9 mouse cellular contexts compared by ENCODE assay signal in the genomic region with DNA sequence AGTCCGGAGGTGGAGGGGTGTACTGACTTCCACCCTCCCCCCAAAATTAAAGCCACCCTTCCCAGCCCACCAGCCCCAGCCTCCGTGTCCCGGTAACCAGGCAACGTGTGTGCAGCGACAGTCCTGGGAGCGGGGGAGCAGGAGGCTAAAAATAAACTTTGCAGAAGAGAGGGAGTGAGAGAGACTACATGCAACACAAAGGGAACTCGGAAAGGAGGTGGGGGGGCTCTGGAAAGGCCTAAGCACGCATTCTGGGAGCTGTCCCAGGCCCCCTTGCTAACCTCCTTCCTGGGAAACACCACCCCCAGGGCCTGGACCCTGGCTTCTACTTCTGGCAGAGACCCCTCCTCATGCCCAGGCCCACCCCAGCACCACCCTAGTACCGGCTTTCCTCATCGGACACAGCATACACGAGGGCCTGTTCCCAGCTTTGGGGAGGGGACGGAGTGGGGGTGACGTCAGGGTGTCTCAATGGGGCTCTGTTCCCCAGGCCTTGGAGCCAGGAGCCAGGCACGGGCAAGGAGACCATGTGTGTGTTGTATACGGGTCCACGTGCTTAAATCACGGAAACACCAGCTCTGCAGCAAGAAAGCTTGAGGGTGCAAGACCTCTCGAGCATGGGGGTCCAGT. TPM values are rescaled to one million over a fixed set of nuclear protein-coding genes. Genes with fewer than 3 reads are reported as not detected.
DNase-seq lines count a peak whose midpoint lies in the region; ATAC-seq lines count a peak whose summit lies in the region.
"Had no signal": no experiment of that assay in that cellular context is flagged by ENCODE, and none has a peak within 500 bp of the region (broad histone marks: within the 10 kb centered on the region; RNA-seq: fewer than 3 reads in every experiment).

No protein-coding gene starts in this region.

- WGBS in forebrain, embryonic 13.5 days = 2% methylated on average over 18 of the region's 18 CpGs
- 3% methylated on average over 18 of the region's 18 CpGs for WGBS in hindbrain, embryonic 15.5 days
- WGBS in limb, embryonic 10.5 days = 3% methylated on average over 18 of the region's 18 CpGs
- 5% methylated on average over 18 of the region's 18 CpGs for WGBS in midbrain, embryonic 16.5 days

- peaks cover 22% of the 10 kb centered on the region for H3K36me3 ChIP-seq in forebrain, embryonic 13.5 days (ENCODE audit: poor library complexity, severe bottlenecking)
- H3K36me3 ChIP-seq in hindbrain, embryonic 15.5 days = no peaks in the 10 kb centered on the region
- H3K36me3 ChIP-seq in limb, embryonic 10.5 days = peaks cover 55% of the 10 kb centered on the region
- H3K36me3 ChIP-seq in midbrain, embryonic 16.5 days (ENCODE audit: control insufficient read depth, insufficient read depth, low read length) = no peaks in the 10 kb centered on the region

- H3K4me3 ChIP-seq in forebrain, embryonic 13.5 days = peak overlapping the region; percentile 85
- peak overlapping the region; percentile 78 for H3K4me3 ChIP-seq in hindbrain, embryonic 15.5 days
- H3K4me3 ChIP-seq in limb, embryonic 10.5 days = peak overlapping the region; percentile 99
- H3K4me3 ChIP-seq in midbrain, embryonic 16.5 days (ENCODE audit: low read depth, low read length) = peak overlapping the region; percentile 76

- H3K9me3 ChIP-seq in forebrain, embryonic 13.5 days (replicated peaks) = no peaks in the 10 kb centered on the region
- no peaks in the 10 kb centered on the region for H3K9me3 ChIP-seq in hindbrain, embryonic 15.5 days
- no peaks in the 10 kb centered on the region for H3K9me3 ChIP-seq in limb, embryonic 10.5 days (replicated peaks)
- no peaks in the 10 kb centered on the region for H3K9me3 ChIP-seq in midbrain, embryonic 16.5 days (replicated peaks; ENCODE audit: control insufficient read depth, low read length, poor library complexity, severe bottlenecking)

- no peaks in the 10 kb centered on the region for H3K27me3 ChIP-seq in forebrain, embryonic 13.5 days
- H3K27me3 ChIP-seq in hindbrain, embryonic 15.5 days = no peaks in the 10 kb centered on the region
- H3K27me3 ChIP-seq in limb, embryonic 10.5 days (ENCODE audit: low read depth, poor library complexity, severe bottlenecking) = no peaks in the 10 kb centered on the region
- no peaks in the 10 kb centered on the region for H3K27me3 ChIP-seq in midbrain, embryonic 16.5 days (ENCODE audit: control insufficient read depth, insufficient read depth, low read depth, low read length)
- H3K27me3 ChIP-seq: Patski had no signal

- H3K9ac ChIP-seq in forebrain, embryonic 13.5 days = peak overlapping the region; percentile 86
- H3K9ac ChIP-seq in hindbrain, embryonic 15.5 days = peak overlapping the region; percentile 62
- peak overlapping the region; percentile 72 for H3K9ac ChIP-seq in midbrain, embryonic 16.5 days (ENCODE audit: low read depth, low read length)

- DNase-seq in cerebellum, adult 11 months = peak; percentile 50
- peak; percentile 45 to 66 for DNase-seq in adrenal gland, postnatal 36 days
- DNase-seq in limb, embryonic 10.5 days (ENCODE audit: low spot score) = peak; percentile 65
- DNase-seq in thymus, postnatal 4 days = peak; percentile 44

- peaks cover 52% of the 10 kb centered on the region for H3K4me1 ChIP-seq in forebrain, embryonic 13.5 days
- peaks cover 59% of the 10 kb centered on the region for H3K4me1 ChIP-seq in hindbrain, embryonic 15.5 days (replicated peaks)
- peaks cover 64% of the 10 kb centered on the region for H3K4me1 ChIP-seq in limb, embryonic 10.5 days
- peaks cover 52% of the 10 kb centered on the region for H3K4me1 ChIP-seq in midbrain, embryonic 16.5 days (ENCODE audit: control insufficient read depth, insufficient read depth, low read length)

- H3K27ac ChIP-seq in forebrain, embryonic 13.5 days = peak overlapping the region; percentile 95
- peak overlapping the region; percentile 84 for H3K27ac ChIP-seq in hindbrain, embryonic 15.5 days (replicated peaks)
- H3K27ac ChIP-seq in limb, embryonic 10.5 days = peak overlapping the region; percentile 97
- peak overlapping the region; percentile 75 for H3K27ac ChIP-seq in midbrain, embryonic 16.5 days (ENCODE audit: low read length)

- H3K4me2 ChIP-seq in forebrain, embryonic 13.5 days = peak overlapping the region; percentile 96
- H3K4me2 ChIP-seq in hindbrain, embryonic 15.5 days = peak overlapping the region; percentile 99
- H3K4me2 ChIP-seq in midbrain, embryonic 16.5 days (ENCODE audit: low read length) = peak overlapping the region; percentile 97

- no peak for ATAC-seq in cerebellum, adult (ENCODE audit: insufficient number of reproducible peaks, low FRiP score, low TSS enrichment)
- ATAC-seq in forebrain, embryonic 13.5 days = peak; percentile 59
- ATAC-seq in hindbrain, embryonic 15.5 days (ENCODE audit: low FRiP score, low read depth) = peak; percentile 60
- peak; percentile 40 for ATAC-seq in midbrain, embryonic 16.5 days

RNA-seq across cellular contexts. Expression of gene Erf, which starts 2.4 kb away (rescaled TPM):
- total RNA-seq in adrenal gland, postnatal 36 days (2021) = 10 to 100 TPM; 25.4 to 40.9 TPM
- 5.5 and 5.8 TPM in 2 replicates for polyA plus RNA-seq in forebrain, embryonic 13.5 days (2015; fragmentation: Nextera tagmentation; extraction: Ambion mirVana)
- polyA plus RNA-seq in hindbrain, embryonic 15.5 days (2015; fragmentation: Nextera tagmentation; extraction: Ambion mirVana) = 3.4 and 4.4 TPM in 2 replicates
- polyA plus RNA-seq in limb, embryonic 10.5 days (2016; fragmentation: Nextera tagmentation; extraction: Ambion mirVana) = 14.2 and 16.6 TPM in 2 replicates
- 2.3 and 2.8 TPM in 2 replicates for polyA plus RNA-seq in midbrain, embryonic 16.5 days (2015; fragmentation: Nextera tagmentation; extraction: Ambion mirVana)

RNA-seq across cellular contexts. Expression of gene Gsk3a, which starts 10.5 kb away (rescaled TPM):
- total RNA-seq in adrenal gland, postnatal 36 days (2021) = 10 to 100 TPM; 93.3 to 96.7 TPM
- 11.2 and 12.9 TPM in 2 replicates for polyA plus RNA-seq in forebrain, embryonic 13.5 days (2015; fragmentation: Nextera tagmentation; extraction: Ambion mirVana)
- 19.2 and 19.7 TPM in 2 replicates for polyA plus RNA-seq in hindbrain, embryonic 15.5 days (2015; fragmentation: Nextera tagmentation; extraction: Ambion mirVana)
- polyA plus RNA-seq in limb, embryonic 10.5 days (2016; fragmentation: Nextera tagmentation; extraction: Ambion mirVana) = 11.7 and 12.0 TPM in 2 replicates
- polyA plus RNA-seq in midbrain, embryonic 16.5 days (2015; fragmentation: Nextera tagmentation; extraction: Ambion mirVana) = 16.2 and 17.8 TPM in 2 replicates

RNA-seq across cellular contexts. Expression of gene Cic, which starts 19.4 kb away (rescaled TPM):
- total RNA-seq in adrenal gland, postnatal 36 days (2021) = 100 to 1,000 TPM in 1 of 2 experiments, 10 to 100 TPM in 1; 94.8 to 116 TPM
- 45.9 and 47.0 TPM in 2 replicates for polyA plus RNA-seq in forebrain, embryonic 13.5 days (2015; fragmentation: Nextera tagmentation; extraction: Ambion mirVana)
- 32.5 and 38.5 TPM in 2 replicates for polyA plus RNA-seq in hindbrain, embryonic 15.5 days (2015; fragmentation: Nextera tagmentation; extraction: Ambion mirVana)
- 21.4 and 25.2 TPM in 2 replicates for polyA plus RNA-seq in limb, embryonic 10.5 days (2016; fragmentation: Nextera tagmentation; extraction: Ambion mirVana)
- 33.8 and 38.8 TPM in 2 replicates for polyA plus RNA-seq in midbrain, embryonic 16.5 days (2015; fragmentation: Nextera tagmentation; extraction: Ambion mirVana)

RNA-seq across cellular contexts. Expression of gene Zfp526, which starts 26.9 kb away (rescaled TPM):
- total RNA-seq in adrenal gland, postnatal 36 days (2021) = 1 to 10 TPM; 9.3 to 9.4 TPM
- polyA plus RNA-seq in forebrain, embryonic 13.5 days (2015; fragmentation: Nextera tagmentation; extraction: Ambion mirVana) = 2.0 and 2.1 TPM in 2 replicates
- 1.6 and 2.1 TPM in 2 replicates for polyA plus RNA-seq in hindbrain, embryonic 15.5 days (2015; fragmentation: Nextera tagmentation; extraction: Ambion mirVana)
- polyA plus RNA-seq in limb, embryonic 10.5 days (2016; fragmentation: Nextera tagmentation; extraction: Ambion mirVana) = 3.1 and 3.3 TPM in 2 replicates
- 1.7 TPM in 2 replicates for polyA plus RNA-seq in midbrain, embryonic 16.5 days (2015; fragmentation: Nextera tagmentation; extraction: Ambion mirVana)

RNA-seq across cellular contexts. Expression of gene Dedd2, which starts 27.7 kb away (rescaled TPM):
- total RNA-seq in adrenal gland, postnatal 36 days (2021) = 10 to 100 TPM; 16.7 to 17.7 TPM
- 11.0 and 12.5 TPM in 2 replicates for polyA plus RNA-seq in forebrain, embryonic 13.5 days (2015; fragmentation: Nextera tagmentation; extraction: Ambion mirVana)
- polyA plus RNA-seq in hindbrain, embryonic 15.5 days (2015; fragmentation: Nextera tagmentation; extraction: Ambion mirVana) = 16.5 and 17.3 TPM in 2 replicates
- 10.5 and 11.5 TPM in 2 replicates for polyA plus RNA-seq in limb, embryonic 10.5 days (2016; fragmentation: Nextera tagmentation; extraction: Ambion mirVana)
- 14.1 and 14.6 TPM in 2 replicates for polyA plus RNA-seq in midbrain, embryonic 16.5 days (2015; fragmentation: Nextera tagmentation; extraction: Ambion mirVana)
